Mouse (Mus musculus) CH12.LX (cell line): ENCODE measurements around the gene Pip4k2c. TPM values are rescaled to one million over a fixed set of nuclear protein-coding genes. Genes with fewer than 3 reads are reported as not detected.

ENCODE experiments used
- DNase-seq: peaks from one replicate; pipeline ENCODE4 v3.0.0-alpha.2; 2013; ENCODE audit errors: extremely low read depth
- H3K27ac ChIP-seq: 2 replicates; pipeline ENCODE4 v1.5.1; 2012; ENCODE audit warnings: low read depth, mild to moderate bottlenecking, control low read depth, moderate library complexity; ENCODE audit not compliant: insufficient read depth
- H3K27me3 ChIP-seq: replicated peaks from 2 replicates; pipeline ENCODE3; 2012; ENCODE audit warnings: inconsistent platforms
- H3K36me3 ChIP-seq, 2 experiments: replicated peaks in 1 of 2; 2 replicates each; pipeline versions ENCODE3 to v1.6.1; 2012; ENCODE audit warnings: inconsistent platforms in 1 of 2, low read length in 1 of 2, mild to moderate bottlenecking in 1 of 2, mixed read lengths in 1 of 2, moderate library complexity in 1 of 2; ENCODE audit not compliant: control insufficient read depth in 1 of 2, insufficient read depth in 1 of 2
- H3K4me1 ChIP-seq, 2 experiments: 2 replicates each; pipeline ENCODE4 v1.6.1; 2012; ENCODE audit warnings: inconsistent platforms in 1 of 2, moderate library complexity in 1 of 2; ENCODE audit not compliant: insufficient read depth in 2 of 2, control insufficient read depth in 1 of 2
- H3K4me2 ChIP-seq: 2 replicates; pipeline ENCODE4 v1.6.1; 2012; ENCODE audit warnings: low read depth, mild to moderate bottlenecking, control low read depth; ENCODE audit not compliant: poor library complexity, insufficient read depth, severe bottlenecking
- H3K4me3 ChIP-seq, 3 experiments: fragments of 150-350 bp in 1 of 3; sonication (generic) in 1 of 3; replicated peaks in 1 of 3; 2 replicates each; pipeline versions ENCODE3 to v1.5.1; 2011 to 2012; ENCODE audit warnings: low read depth in 2 of 3, low read length in 2 of 3, mild to moderate bottlenecking in 2 of 3, moderate library complexity in 2 of 3, control low read depth in 1 of 3, improper control_type of control experiment in 1 of 3, inconsistent platforms in 1 of 3, mixed read lengths in 1 of 3; ENCODE audit not compliant: poor library complexity in 1 of 3
- H3K79me2 ChIP-seq: replicated peaks from 2 replicates; pipeline ENCODE4 v1.6.1; 2012; ENCODE audit warnings: mild to moderate bottlenecking, moderate library complexity; ENCODE audit not compliant: control insufficient read depth, poor library complexity, insufficient read depth, severe bottlenecking; ENCODE audit errors: extremely low read depth
- H3K9ac ChIP-seq: 2 replicates; pipeline ENCODE4 v1.6.1; 2012; ENCODE audit warnings: low read depth, mild to moderate bottlenecking, control low read depth, moderate library complexity; ENCODE audit not compliant: insufficient read depth
- H3K9me3 ChIP-seq: replicated peaks from 2 replicates; pipeline ENCODE3; 2012; ENCODE audit warnings: low read length, inconsistent platforms, mixed read lengths
- BHLHE40 ChIP-seq: IDR thresholded peaks from 2 replicates; pipeline ENCODE4 v1.6.1; 2011; ENCODE audit warnings: mild to moderate bottlenecking, low read depth, low read length, improper control_type of control experiment
- CHD1 ChIP-seq: IDR thresholded peaks from 2 replicates; pipeline ENCODE4 v1.6.1; 2012; ENCODE audit warnings: low read depth, low read length, improper control_type of control experiment, inconsistent platforms
- CHD2 ChIP-seq: IDR thresholded peaks from 2 replicates; pipeline ENCODE4 v1.6.1; 2011; ENCODE audit warnings: low read length, improper control_type of control experiment
- CTCF ChIP-seq, 2 experiments: IDR thresholded peaks in 1 of 2; conservative IDR thresholded peaks in 1 of 2; 2 replicates each; pipeline ENCODE4 v1.5.1; 2011 to 2012; ENCODE audit warnings: low read depth in 2 of 2, low read length in 2 of 2, improper control_type of control experiment in 1 of 2, inconsistent platforms in 1 of 2, mild to moderate bottlenecking in 1 of 2, moderate library complexity in 1 of 2
- E2F4 ChIP-seq: IDR thresholded peaks from 2 replicates; pipeline ENCODE4 v1.6.1; 2011; ENCODE audit warnings: low read depth, low read length, improper control_type of control experiment; ENCODE audit not compliant: insufficient replicate concordance
- ELF1 ChIP-seq: IDR thresholded peaks from 2 replicates; pipeline ENCODE4 v1.6.1; 2014; ENCODE audit warnings: low read depth, mild to moderate bottlenecking, inconsistent platforms, low read length, improper control_type of control experiment
- GABPA ChIP-seq: IDR thresholded peaks from 2 replicates; pipeline ENCODE4 v1.6.1; 2012; ENCODE audit warnings: low read depth, low read length, improper control_type of control experiment, inconsistent platforms; ENCODE audit not compliant: insufficient replicate concordance
- HCFC1 ChIP-seq: IDR thresholded peaks from 2 replicates; pipeline ENCODE4 v1.6.1; 2012; ENCODE audit warnings: low read depth, mild to moderate bottlenecking, inconsistent platforms, low read length, improper control_type of control experiment
- JUN ChIP-seq: IDR thresholded peaks from 2 replicates; pipeline ENCODE4 v1.6.1; 2011; ENCODE audit warnings: low read depth, mild to moderate bottlenecking, low read length, improper control_type of control experiment, moderate library complexity; ENCODE audit not compliant: insufficient read depth
- JUND ChIP-seq: conservative IDR thresholded peaks from 2 replicates; pipeline ENCODE4 v1.6.1; 2011; ENCODE audit warnings: low read depth, low read length, improper control_type of control experiment
- KAT2A ChIP-seq: IDR thresholded peaks from 2 replicates; pipeline ENCODE4 v1.6.1; 2012; ENCODE audit warnings: low read length, improper control_type of control experiment, inconsistent platforms; ENCODE audit not compliant: insufficient replicate concordance
- MAFK ChIP-seq: IDR thresholded peaks from 2 replicates; pipeline ENCODE4 v1.6.1; 2011; ENCODE audit warnings: low read length, improper control_type of control experiment; ENCODE audit not compliant: insufficient replicate concordance
- MAX ChIP-seq: IDR thresholded peaks from 2 replicates; pipeline ENCODE4 v1.6.1; 2011; ENCODE audit warnings: low read length, improper control_type of control experiment
- MAZ ChIP-seq: IDR thresholded peaks from 2 replicates; pipeline ENCODE4 v1.6.1; 2012; ENCODE audit warnings: low read depth, mild to moderate bottlenecking, inconsistent platforms, low read length, improper control_type of control experiment, moderate library complexity
- MEF2A ChIP-seq: IDR thresholded peaks from 2 replicates; pipeline ENCODE4 v1.6.1; 2014; ENCODE audit warnings: low read depth, mild to moderate bottlenecking, inconsistent platforms, low read length, improper control_type of control experiment, borderline replicate concordance
- MXI1 ChIP-seq: IDR thresholded peaks from 2 replicates; pipeline ENCODE4 v1.6.1; 2011; ENCODE audit warnings: mild to moderate bottlenecking, low read depth, low read length, improper control_type of control experiment
- MYC ChIP-seq: IDR thresholded peaks from 2 replicates; pipeline ENCODE4 v1.6.1; 2011; ENCODE audit warnings: low read depth, mild to moderate bottlenecking, improper control_type of control experiment, low read length
- NELFE ChIP-seq: IDR thresholded peaks from 2 replicates; pipeline ENCODE4 v1.6.1; 2011; ENCODE audit warnings: low read depth, low read length, improper control_type of control experiment
- PAX5 ChIP-seq: IDR thresholded peaks from 2 replicates; pipeline ENCODE4 v1.6.1; 2012; ENCODE audit warnings: low read length, inconsistent platforms, mixed read lengths
- POLR2A ChIP-seq: IDR thresholded peaks from 2 replicates; pipeline ENCODE4 v1.6.1; 2011; ENCODE audit warnings: low read depth, mild to moderate bottlenecking, improper control_type of control experiment, low read length
- RAD21 ChIP-seq: IDR thresholded peaks from 2 replicates; pipeline ENCODE4 v1.6.1; 2011; ENCODE audit warnings: low read depth, mild to moderate bottlenecking, low read length, improper control_type of control experiment, moderate library complexity
- RCOR1 ChIP-seq: conservative IDR thresholded peaks from 2 replicates; pipeline ENCODE4 v1.6.1; 2012; ENCODE audit warnings: low read depth, mild to moderate bottlenecking, inconsistent platforms, low read length, improper control_type of control experiment
- SIN3A ChIP-seq: IDR thresholded peaks from 2 replicates; pipeline ENCODE4 v1.6.1; 2012; ENCODE audit warnings: low read length, improper control_type of control experiment, inconsistent platforms
- SMC3 ChIP-seq: IDR thresholded peaks from 2 replicates; pipeline ENCODE4 v1.6.1; 2011; ENCODE audit warnings: low read depth, low read length, improper control_type of control experiment
- TCF12 ChIP-seq: IDR thresholded peaks from 2 replicates; pipeline ENCODE4 v1.6.1; 2014; ENCODE audit warnings: low read depth, mild to moderate bottlenecking, inconsistent platforms, low read length, improper control_type of control experiment
- USF1 ChIP-seq: IDR thresholded peaks from 2 replicates; pipeline ENCODE4 v1.6.1; 2014; ENCODE audit warnings: low read depth, mild to moderate bottlenecking, inconsistent platforms, low read length, improper control_type of control experiment
- ZC3H11A ChIP-seq: IDR thresholded peaks from 2 replicates; pipeline ENCODE4 v1.6.1; 2012; ENCODE audit warnings: low read depth, mild to moderate bottlenecking, inconsistent platforms, low read length, improper control_type of control experiment
- ZKSCAN1 ChIP-seq: IDR thresholded peaks from 2 replicates; pipeline ENCODE4 v1.6.1; 2012; ENCODE audit warnings: low read depth, inconsistent platforms, low read length, improper control_type of control experiment, borderline replicate concordance
- ZMIZ1 ChIP-seq: IDR thresholded peaks from 2 replicates; pipeline ENCODE4 v1.6.1; 2012; ENCODE audit warnings: low read depth, mild to moderate bottlenecking, inconsistent platforms, low read length, improper control_type of control experiment
- ZNF384 ChIP-seq: IDR thresholded peaks from 2 replicates; pipeline ENCODE4 v1.6.1; 2012; ENCODE audit warnings: low read depth, low read length, improper control_type of control experiment, inconsistent platforms
- dilution Hi-C: fragments of 300-500 bp; cut with MboI; formaldehyde crosslinking; loops from 2 replicates; pipeline ENCODE4 v1.14.3; 2020; ENCODE audit warnings: low sequenced_read_pairs; ENCODE audit not compliant: extremely low pct_unique_long_range_greater_than_20kb, extremely low pct_ligation_motif_present
- in situ Hi-C: fragments of 300-500 bp; cut with MboI; formaldehyde crosslinking; loops from 3 replicates; pipeline ENCODE4 v1.14.3; 2019; ENCODE audit warnings: low sequenced_read_pairs, low pct_ligation_motif_present, low pct_unique_long_range_greater_than_20kb, mixed read lengths
- polyA plus RNA-seq: library from polyadenylated mRNA; unstranded; fragments of >175 nt; gene quantifications from 2 replicates; pipeline ENCODE4 v1.2.1, GENCODE M21; 2012; ENCODE audit warnings: low read depth; ENCODE audit not compliant: insufficient read length
- total RNA-seq, 2 experiments: library from RNA; depleted of rRNA; stranded (reverse); fragments of 300-350 nt in 1 of 2; fragments of >200 nt in 1 of 2; gene quantifications; 2 replicates each; pipeline ENCODE4 v1.2.3; 2012 to 2014

Gene Pip4k2c
- total and polyA plus RNA-seq, 3 experiments: 13.3 to 24.7 (median 22.7) TPM

- Histone ChIP-seq H3K4me1 (peaks cover 0 to 25% of the 10 kb centered on the region in 2 experiments; a peak in 1 of 4 replicates), H3K27me3 (no peaks in the 10 kb centered on the region), H3K27ac (no peak overlapping the region), H3K4me3 (peak overlapping the region; percentile 60 to 76 (median 68)), H3K9me3 (peaks cover 7% of the 10 kb centered on the region), H3K36me3 (peaks cover 18 to 58% of the 10 kb centered on the region in 2 experiments), H3K4me2 (peak overlapping the region; percentile 79), H3K9ac (peak overlapping the region; percentile 79), H3K79me2 (no peaks in the 10 kb centered on the region)
- peak; percentile 47 for DNase-seq
- dilution Hi-C loops: no loop called here
- in situ Hi-C loops: no loop called here
- no peak for TF ChIP-seq ZKSCAN1
- TF ChIP-seq NELFE: peak; percentile 77; the same call in 1 of the 2 replicates
- TF ChIP-seq ELF1: 0 out of 2 replicates have a peak, but pooled peaks have one; percentile 26
- no peak for TF ChIP-seq JUND
- peak; percentile 24; the same call in 1 of the 2 replicates for TF ChIP-seq HCFC1
- TF ChIP-seq MXI1: peak; percentile 51; the same call in 1 of the 2 replicates
- TF ChIP-seq ZMIZ1: peak; percentile 55; the same call in 1 of the 2 replicates
- no peak for TF ChIP-seq USF1
- TF ChIP-seq PAX5: no peak
- TF ChIP-seq POLR2A: peak; percentile 72
- TF ChIP-seq TCF12: peak; percentile 49; the same call in 1 of the 2 replicates
- TF ChIP-seq MEF2A: no peak
- TF ChIP-seq JUN: no peak
- TF ChIP-seq SIN3A: peak; percentile 81; the same call in 1 of the 2 replicates
- TF ChIP-seq CHD2: peak; percentile 61
- TF ChIP-seq MAZ: peak; percentile 41; the same call in 1 of the 2 replicates
- no peak for TF ChIP-seq KAT2A
Observed at GRCm38 (mm10) chr10:127188465-127189115, 22.8 kb downstream of the Pip4k2c start.

GRCm38 (mm10) chr10:127188079-127188453, 23.3 kb downstream of the Pip4k2c start:
- peaks cover 18 to 60% of the 10 kb centered on the region in 2 experiments for H3K36me3 ChIP-seq
- TF ChIP-seq CHD1 (no peak), SMC3 (no peak), MAX (no peak), SIN3A (no peak), JUN (no peak), GABPA (no peak), RAD21 (no peak), ZMIZ1 (no peak), BHLHE40 (no peak), ZNF384 (no peak), MYC (no peak), CTCF (conservative IDR thresholded peaks at IDR 0.05 in 1 of 2, IDR thresholded peaks at IDR 0.05 in 1 of 2; ENCODE audit: low read depth in 2 of 2, low read length in 2 of 2) (no peak), ZC3H11A (no peak), MAZ (no peak), MAFK (no peak), E2F4 (no peak), PAX5 (no peak), RCOR1 (no peak)
- dilution Hi-C loops (no loop called here), in situ Hi-C loops (no loop called here)
- no peak overlapping the region for H3K27ac ChIP-seq
- peaks cover 7% of the 10 kb centered on the region for H3K9me3 ChIP-seq
- no peaks in the 10 kb centered on the region for H3K79me2 ChIP-seq
- H3K27me3 ChIP-seq: no peaks in the 10 kb centered on the region
- peak overlapping the region; percentile 45 to 76 (median 68) for H3K4me3 ChIP-seq
- H3K9ac ChIP-seq: peak overlapping the region; percentile 79
- peak overlapping the region; percentile 79 for H3K4me2 ChIP-seq
- H3K4me1 ChIP-seq: peaks cover 0 to 20% of the 10 kb centered on the region in 2 experiments; a peak in 1 of 4 replicates
- DNase-seq: no peak
